8 mouse cellular contexts compared by ENCODE assay signal in genomic region chr11:20531992-20532881, GRCm38 (mm10). TPM values are rescaled to one million over a fixed set of nuclear protein-coding genes. Genes with fewer than 3 reads are reported as not detected.
DNase-seq lines count a peak whose midpoint lies in the region; ATAC-seq and TF ChIP-seq lines count a peak whose summit lies in the region.

No protein-coding gene starts in this region.

- TF ChIP-seq CTCF in kidney, adult 2 months (conservative IDR thresholded peaks at IDR 0.05; ENCODE audit: insufficient read depth, insufficient read length, low read depth, low read length) = no peak
- TF ChIP-seq CTCF in stomach, postnatal 0 days (IDR thresholded peaks at IDR 0.05; ENCODE audit: low read depth) = peak; percentile 43

- TF ChIP-seq POLR2A in kidney, adult 2 months (IDR thresholded peaks at IDR 0.05; ENCODE audit: low read depth, low read length) = no peak

- peak overlapping the region; percentile 74 for H3K4me2 ChIP-seq in liver, embryonic 11.5 days
- H3K4me2 ChIP-seq in stomach, postnatal 0 days (replicated peaks; ENCODE audit: low read depth) = peak overlapping the region; percentile 84

- H3K27me3 ChIP-seq in kidney, adult 2 months (replicated peaks; ENCODE audit: control insufficient read depth, insufficient read depth, low read length) = no peaks in the 10 kb centered on the region
- H3K27me3 ChIP-seq in liver, embryonic 11.5 days (replicated peaks; ENCODE audit: control insufficient read depth, insufficient read depth, low read length) = no peaks in the 10 kb centered on the region
- H3K27me3 ChIP-seq in stomach, postnatal 0 days (ENCODE audit: control insufficient read depth, insufficient read depth, low read length) = no peaks in the 10 kb centered on the region

- no peaks in the 10 kb centered on the region for H3K4me1 ChIP-seq in kidney, adult 2 months (ENCODE audit: control insufficient read depth, insufficient read depth, low read length)
- no peaks in the 10 kb centered on the region for H3K4me1 ChIP-seq in liver, embryonic 11.5 days (replicated peaks; ENCODE audit: control insufficient read depth, insufficient read depth, low read length)
- H3K4me1 ChIP-seq in stomach, postnatal 0 days (replicated peaks; ENCODE audit: control insufficient read depth, insufficient read depth) = no peaks in the 10 kb centered on the region; the same call in 1 of the 2 replicates

- H3K9me3 ChIP-seq in liver, embryonic 11.5 days (ENCODE audit: control insufficient read depth, low read length) = no peaks in the 10 kb centered on the region
- H3K9me3 ChIP-seq in stomach, postnatal 0 days (ENCODE audit: control insufficient read depth, low read length) = no peaks in the 10 kb centered on the region

- peak; percentile 73 for ATAC-seq in liver, embryonic 11.5 days (replicated peaks; ENCODE audit: low FRiP score)
- ATAC-seq in stomach, postnatal 0 days (ENCODE audit: low FRiP score, low TSS enrichment) = peak; percentile 85

- peak overlapping the region; percentile 64 for H3K27ac ChIP-seq in kidney, adult 2 months (ENCODE audit: insufficient read depth, low read depth, low read length)
- H3K27ac ChIP-seq in liver, embryonic 11.5 days (ENCODE audit: low read depth, low read length) = no peak overlapping the region
- H3K27ac ChIP-seq in stomach, postnatal 0 days (replicated peaks) = peak overlapping the region; percentile 93

- H3K36me3 ChIP-seq in kidney, adult 2 months (ENCODE audit: control insufficient read depth, insufficient read depth, low read length) = no peaks in the 10 kb centered on the region
- no peaks in the 10 kb centered on the region for H3K36me3 ChIP-seq in liver, embryonic 11.5 days (ENCODE audit: control insufficient read depth, insufficient read depth, low read length)
- H3K36me3 ChIP-seq in stomach, postnatal 0 days (ENCODE audit: control insufficient read depth, insufficient read depth, low read length) = no peaks in the 10 kb centered on the region

- peak overlapping the region; percentile 55 for H3K9ac ChIP-seq in liver, embryonic 11.5 days (ENCODE audit: low read depth, low read length)
- peak overlapping the region; percentile 77 for H3K9ac ChIP-seq in stomach, postnatal 0 days (ENCODE audit: low read length)

- 1% methylated on average over 40 of the region's 42 CpGs for WGBS in kidney, adult 2 months
- WGBS in liver, embryonic 11.5 days = 1% methylated on average over 42 of the region's 42 CpGs
- under 1% methylated on average over 41 of the region's 42 CpGs for WGBS in stomach, postnatal 0 days

- TF ChIP-seq EP300 in stomach, postnatal 0 days (optimal IDR thresholded peaks at IDR 0.05) = no peak

- DNase-seq in 416B (ENCODE audit: low read depth) = peak; percentile 89
- DNase-seq in adrenal gland, adult 18-20 months (ENCODE audit: low spot score in 2 of 2) = peak; percentile 36 to 41
- peak; percentile 72 for DNase-seq in embryo, embryonic 9.5 days (ENCODE audit: extremely low spot score)
- peak; percentile 67 for DNase-seq in heart, adult 8-10 months (ENCODE audit: low spot score)
- peak; percentile 72 for DNase-seq in kidney, adult 2 months
- DNase-seq in liver, embryonic 11.5 days (ENCODE audit: low spot score) = peak; percentile 55
- peak; percentile 34 to 36 for DNase-seq in monocyte, adult 2 months (ENCODE audit: low read depth in 1 of 2, low spot score in 2 of 2)
- peak; percentile 74 for DNase-seq in stomach, postnatal 0 days (ENCODE audit: low spot score)

- H3K4me3 ChIP-seq in kidney, adult 2 months (ENCODE audit: insufficient read depth, low read depth, low read length) = peak overlapping the region; percentile 76
- H3K4me3 ChIP-seq in liver, embryonic 11.5 days (ENCODE audit: low read depth, low read length) = peak overlapping the region; percentile 52
- H3K4me3 ChIP-seq in stomach, postnatal 0 days (ENCODE audit: low read depth, low read length) = peak overlapping the region; percentile 59

RNA-seq across cellular contexts. Expression of gene Sertad2, which starts 10.8 kb away (rescaled TPM):
- total RNA-seq in adrenal gland, adult 18-20 months (2021) = 10 to 100 TPM in 1 of 2 experiments, 1 to 10 TPM in 1; 9.4 to 10.8 TPM
- 10 to 100 TPM; 17.2 to 22.2 (median 20.1) TPM for total RNA-seq in heart, adult 8-10 months (2022)
- polyA plus RNA-seq in kidney, adult 2 months (2012; rRNA removed) = 24.9 and 33.6 TPM in 2 replicates
- polyA plus RNA-seq in liver, embryonic 11.5 days (2014; fragmentation: Nextera tagmentation; extraction: Ambion mirVana) = 16.2 and 21.4 TPM in 2 replicates
- 28.3 and 29.9 TPM in 2 replicates for polyA plus RNA-seq in stomach, postnatal 0 days (2015; fragmentation: Nextera tagmentation; extraction: Ambion mirVana)

Comparison
In these comparisons a context has a peak if more than half of its experiments do, and no peak if none do; other contexts are left out.
1. DNase-seq: peak in every context shown above with its lines; median percentile 89 in 416B; 74 in stomach, postnatal 0 days; 72 in embryo, embryonic 9.5 days; 72 in kidney, adult 2 months; 67 in heart, adult 8-10 months; 55 in liver, embryonic 11.5 days; 38 in adrenal gland, adult 18-20 months; 35 in monocyte, adult 2 months.